Mouse (Mus musculus) gastrocnemius, postnatal 36 days (tissue): Measurements from ENCODE around the gene Vcpkmt. TPM values are rescaled to one million over a fixed set of nuclear protein-coding genes. Genes with fewer than 3 reads are reported as not detected.

Experiments
- DNase-seq, 2 experiments: peaks; one replicate each; pipeline ENCODE4 v3.0.0; 2022
- intact Hi-C: fragments of 180-260 bp; cut with DNase I; formaldehyde crosslinking; loops from one replicate; pipeline ENCODE4 v1.15.1; 2025
- microRNA-seq, 2 experiments: library from miRNA; unstranded; fragments of <30 nt; microRNA quantifications; one replicate each; pipeline ENCODE4 v1.2.0; 2021
- total RNA-seq, 2 experiments: library from RNA; stranded (reverse); gene quantifications; 2 replicates each; pipeline ENCODE4 v1.2.3; 2021

Gene Vcpkmt
- total RNA-seq, 2 experiments from 2014 or later = 3.1 to 3.8 TPM

DNA sequence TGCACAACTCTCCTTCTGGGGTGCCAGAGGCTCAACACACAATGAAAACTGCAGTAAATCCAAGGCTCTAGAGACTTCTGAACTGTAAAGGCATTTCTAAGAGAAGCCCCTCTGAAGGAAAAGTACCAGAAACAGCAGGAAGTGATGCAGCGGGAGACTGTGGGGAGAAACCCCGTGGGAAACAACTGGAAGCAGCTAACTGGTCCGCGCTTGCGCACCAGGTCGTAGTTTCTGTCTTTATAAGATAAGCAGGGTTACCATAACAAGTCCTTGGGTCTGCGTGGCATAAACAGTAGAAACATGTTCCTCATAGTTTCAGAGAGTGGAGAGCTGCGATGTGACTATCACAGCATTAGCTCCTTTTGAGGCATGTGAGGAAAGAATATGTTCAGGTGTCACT, 41.2 kb downstream of the Vcpkmt start:
- intact Hi-C loops = loop anchor here (2.0 kb wide), 1 partner anchor 19 kb away; no protein-coding TSS in a partner anchor
- no peak for DNase-seq

DNA sequence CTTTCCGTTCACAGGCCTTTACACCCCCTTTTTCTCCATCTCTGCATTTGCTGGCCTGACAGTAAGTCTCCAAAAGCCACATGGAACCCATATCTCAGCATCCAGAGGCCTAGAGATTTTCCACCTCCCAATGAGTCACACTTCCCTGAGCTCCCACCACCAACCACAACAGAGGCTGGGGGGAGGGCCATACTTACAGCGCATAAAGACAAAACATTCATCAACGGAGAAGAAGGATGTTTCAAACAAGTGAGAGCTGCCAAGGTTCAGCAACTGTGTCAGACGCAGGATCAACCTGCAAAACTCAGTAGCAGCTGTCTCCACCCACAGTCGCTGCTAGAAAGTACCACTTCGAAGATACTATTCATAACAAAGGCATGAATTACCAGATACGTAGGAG, 43.5 kb downstream of the Vcpkmt start:
- no peak for DNase-seq
- intact Hi-C loops = no loop called here

DNA sequence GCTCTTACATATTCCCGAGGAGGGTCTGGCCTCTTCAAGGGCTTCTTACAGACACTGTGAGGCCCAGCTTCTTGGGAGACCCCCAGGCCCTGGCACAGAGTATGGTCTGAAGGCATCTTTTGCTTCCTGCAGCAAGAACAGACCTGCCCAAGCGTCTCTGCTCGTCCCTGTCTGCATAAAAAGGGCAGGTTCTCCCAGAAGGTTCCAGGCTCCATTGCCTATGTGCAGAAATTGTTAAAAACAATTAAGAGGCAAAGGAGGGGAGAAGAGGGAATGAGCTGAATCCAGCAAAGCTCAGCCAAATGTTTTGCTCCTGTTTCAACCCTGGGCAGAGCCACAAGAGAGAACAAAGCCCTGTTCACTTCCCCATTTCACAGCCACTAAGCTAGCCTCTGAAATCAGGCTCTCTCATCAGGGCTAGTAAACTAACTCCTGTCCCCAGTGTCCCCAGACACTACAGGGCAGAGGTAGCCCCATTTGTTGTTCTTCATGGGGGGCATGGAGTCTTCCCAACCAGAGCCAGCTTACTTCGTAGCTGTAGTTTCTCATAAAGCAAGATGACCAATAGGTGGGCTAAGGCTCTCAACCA, 44.4 kb downstream of the Vcpkmt start:
- DNase-seq = no peak

DNA sequence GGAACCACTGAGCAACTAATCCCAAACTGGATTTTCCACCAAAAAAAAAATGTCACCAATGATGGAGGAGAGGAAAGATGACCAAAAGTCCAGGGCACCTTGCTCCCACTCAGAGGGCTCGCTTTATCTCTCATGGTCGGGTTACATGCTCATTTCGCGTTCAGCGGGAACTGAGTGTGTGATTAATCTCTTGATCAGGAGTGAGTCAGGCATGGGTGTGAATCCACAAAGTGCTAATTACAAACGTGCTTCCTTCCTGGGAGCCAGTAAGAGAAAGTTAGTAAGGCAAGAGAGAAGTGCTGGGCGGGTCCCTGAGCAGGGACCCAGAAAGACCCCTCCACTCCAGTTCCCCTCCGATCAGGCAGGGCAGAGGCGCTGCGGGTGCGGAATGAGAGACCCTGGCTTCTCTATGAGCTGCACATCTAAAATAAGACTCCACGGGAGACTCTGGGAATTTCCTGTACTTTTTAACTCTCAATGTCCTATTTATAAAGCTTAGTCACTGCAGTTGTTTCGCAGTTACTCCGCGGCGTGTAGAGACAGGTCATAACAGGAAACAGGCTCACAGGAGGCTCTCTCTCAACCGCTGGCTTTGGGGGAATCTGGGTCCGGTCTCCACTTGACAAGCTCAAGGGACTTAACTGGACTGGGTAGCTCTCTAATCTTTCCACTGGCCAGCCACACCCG, 45.0 kb downstream of the Vcpkmt start:
- intact Hi-C loops = no loop called here
- DNase-seq = peak in 1 of 2 experiments; percentile 60

More for the DNA sequence above, 44.4 kb downstream of the Vcpkmt start:
- intact Hi-C loops = no loop called here

DNA sequence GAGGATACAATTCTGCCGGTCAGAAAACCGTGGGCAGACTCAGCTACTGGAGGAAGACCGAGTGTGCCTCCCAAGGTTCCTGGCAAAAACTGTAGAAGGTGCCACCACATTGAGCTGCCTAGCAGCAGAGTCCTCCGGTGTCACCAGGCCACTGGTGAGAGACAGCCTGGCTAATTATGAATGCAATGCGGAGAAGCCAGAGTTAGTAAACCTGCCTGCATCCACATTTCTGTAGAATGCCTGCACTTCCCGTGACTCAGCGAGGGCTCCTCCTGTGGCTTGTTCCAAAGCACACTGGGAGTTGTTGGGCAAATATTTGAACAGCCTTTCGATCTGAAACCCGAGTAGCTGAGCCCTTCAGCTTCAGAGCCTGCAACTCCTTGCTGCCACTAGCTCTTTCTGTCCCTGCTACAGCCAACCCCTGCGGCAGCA, 45.6 kb downstream of the Vcpkmt start:
- peak; percentile 27 to 47 for DNase-seq
- intact Hi-C loops = no loop called here

DNA sequence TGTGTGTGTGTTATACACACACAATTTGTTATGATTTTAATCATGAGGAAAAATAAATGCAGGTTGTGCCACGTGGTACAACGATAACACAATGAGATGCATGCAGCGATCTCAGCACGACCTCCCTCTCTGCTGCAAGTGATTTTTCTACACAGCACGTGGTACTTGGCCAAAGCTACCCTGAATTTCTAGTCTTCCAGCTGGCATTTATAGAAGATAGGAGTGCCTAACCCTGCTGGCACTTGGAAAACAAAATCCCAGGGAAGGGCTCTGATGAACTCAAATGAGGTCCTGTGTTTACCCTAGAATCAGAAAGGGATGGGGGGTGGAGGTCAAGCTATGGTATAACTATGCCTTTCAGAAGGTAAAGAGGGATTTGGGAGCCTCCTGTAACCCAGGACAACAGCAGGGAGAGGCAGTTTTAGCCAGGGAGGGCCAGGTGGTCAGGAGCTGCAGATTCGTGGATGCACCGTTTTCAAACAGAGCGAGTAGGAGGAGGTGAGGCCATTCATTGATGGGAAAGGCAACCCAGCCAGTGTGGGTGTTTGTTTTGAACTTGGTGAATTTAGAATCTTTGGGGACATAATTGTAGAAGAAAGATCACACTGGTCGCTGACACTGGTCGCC, 46.1 kb downstream of the Vcpkmt start:
- intact Hi-C loops = no loop called here

DNA sequence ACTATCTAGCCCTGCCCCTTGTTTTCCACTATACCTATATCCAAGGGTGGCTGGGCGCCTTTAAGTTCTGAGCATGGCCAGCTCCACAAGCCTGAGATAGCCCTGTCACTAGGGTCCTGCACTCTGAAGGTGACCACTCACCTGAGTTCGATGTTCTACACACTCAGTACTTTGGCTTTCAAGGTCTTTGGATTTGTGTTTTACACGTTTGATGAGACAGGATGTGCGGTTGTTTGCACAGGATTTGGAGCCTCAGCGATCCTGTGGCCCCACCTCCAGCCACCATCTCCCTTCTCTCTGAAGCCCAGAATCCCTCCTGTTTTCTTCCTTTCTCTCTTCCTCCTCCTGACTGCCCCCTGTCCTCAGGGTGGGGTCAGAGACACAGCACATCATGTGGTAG, 49.6 kb downstream of the Vcpkmt start:
- intact Hi-C loops = no loop called here
- DNase-seq = no peak

More for the DNA sequence above, 46.1 kb downstream of the Vcpkmt start:
- no peak for DNase-seq

DNA sequence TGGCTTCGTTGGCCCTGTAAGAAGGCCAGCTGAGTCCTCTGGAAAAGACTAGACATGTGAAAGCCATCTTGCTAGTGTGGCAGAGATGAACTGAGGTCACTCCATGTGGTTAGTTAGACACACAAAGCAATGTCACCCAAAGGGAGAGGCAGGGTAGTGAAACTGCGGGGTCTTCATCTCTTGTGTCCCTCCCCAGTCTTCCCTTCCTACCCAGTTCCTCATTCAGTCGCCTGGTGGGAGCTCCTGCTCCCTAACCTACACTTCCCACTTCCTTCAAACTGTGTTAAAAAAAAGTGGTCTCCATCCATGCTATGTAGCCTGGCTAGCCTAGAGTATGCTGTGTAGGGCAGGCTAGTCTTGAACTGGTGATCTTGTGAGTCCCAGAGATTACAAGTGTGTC, 50.3 kb downstream of the Vcpkmt start:
- intact Hi-C loops = no loop called here
- DNase-seq = no peak

DNA sequence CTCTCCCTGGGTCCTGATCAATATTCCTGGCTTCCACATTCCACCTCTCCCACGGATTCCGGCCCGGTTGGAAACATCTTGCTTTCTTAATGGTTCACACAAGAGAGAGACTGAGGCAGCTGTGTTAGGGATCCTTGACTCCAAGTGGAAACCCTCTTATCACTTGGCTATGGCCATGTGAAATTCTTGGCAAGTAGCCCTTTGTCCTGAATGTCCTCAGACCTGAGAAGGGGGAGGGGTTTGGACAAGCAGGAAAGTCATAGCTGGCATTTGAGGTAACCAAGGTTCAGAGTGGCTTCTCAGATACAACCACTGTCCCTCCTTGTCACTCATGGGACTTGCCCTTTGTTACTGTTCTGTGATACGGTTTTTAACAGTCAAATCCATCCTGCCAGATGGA, 50.7 kb downstream of the Vcpkmt start:
- no peak for DNase-seq
- intact Hi-C loops = no loop called here

DNA sequence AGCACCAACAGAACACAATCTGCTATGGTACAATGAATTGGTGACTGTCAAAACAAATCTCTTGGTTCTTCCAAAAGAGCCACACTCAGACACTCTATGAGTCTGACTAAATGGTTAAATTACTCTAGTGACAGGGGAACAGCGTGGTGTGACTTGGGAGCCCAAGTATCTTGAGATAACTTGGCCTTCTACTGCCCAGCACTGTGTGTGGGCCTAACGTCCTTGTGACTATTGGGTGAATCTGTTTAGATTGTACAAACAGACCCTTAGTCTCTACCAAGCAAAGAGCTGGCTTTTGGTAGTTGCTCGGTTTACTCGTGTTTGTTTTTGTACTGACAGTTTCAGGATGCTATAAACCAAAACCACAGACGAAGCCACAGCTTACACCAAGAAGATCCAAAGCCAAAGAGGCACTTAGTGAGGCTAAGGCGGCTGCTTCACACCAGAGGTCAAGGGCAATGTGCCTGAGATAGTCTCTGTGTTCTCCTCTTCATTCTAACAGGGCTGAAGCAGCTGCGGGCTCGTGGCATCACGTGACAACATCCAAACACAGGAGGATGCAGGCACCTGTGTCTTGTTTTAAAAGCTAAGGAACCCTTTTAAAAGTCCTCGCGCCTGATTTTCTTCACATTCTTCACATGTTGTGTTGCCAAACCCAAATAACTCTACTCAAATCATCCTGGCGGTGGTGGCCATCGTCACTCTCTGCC, 53.0 kb downstream of the Vcpkmt start:
- intact Hi-C loops = no loop called here
- DNase-seq = no peak

DNA sequence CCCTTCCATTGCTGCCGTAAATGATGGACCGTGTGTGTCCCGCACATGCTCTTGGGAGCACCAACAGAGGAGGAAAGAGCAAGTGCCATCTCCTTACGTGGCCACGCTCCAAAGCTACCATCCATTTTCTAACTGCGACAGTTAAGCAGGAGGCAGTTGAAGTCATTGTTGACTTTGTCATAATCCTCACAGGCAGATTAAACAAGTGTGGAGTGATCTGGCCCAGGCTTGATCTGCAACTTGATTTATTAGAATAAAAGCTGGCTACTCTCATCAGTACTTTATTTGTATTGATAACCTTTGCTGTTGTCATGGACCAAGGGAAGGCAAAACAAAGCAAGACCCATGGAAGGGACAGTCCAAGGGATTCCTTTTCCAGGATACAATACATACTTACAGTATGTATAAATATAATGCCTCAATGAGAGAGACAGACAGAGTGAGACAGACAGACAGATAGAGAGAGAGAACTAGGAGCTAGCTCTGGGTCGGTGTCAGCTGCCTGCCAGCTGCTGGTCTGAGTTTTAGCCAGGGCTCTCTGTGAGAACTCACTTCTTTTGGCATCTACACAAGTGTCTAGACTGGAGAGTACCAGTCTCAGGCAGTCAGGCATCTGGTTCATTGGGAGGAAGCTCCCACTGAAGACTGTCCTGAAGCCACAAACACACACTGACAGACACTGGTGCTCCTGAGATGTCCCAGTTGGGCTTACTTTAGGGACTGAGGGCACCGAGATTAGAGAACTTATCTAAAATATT, 54.4 kb downstream of the Vcpkmt start:
- DNase-seq = no peak
- intact Hi-C loops = no loop called here

Small RNA genes lying within 50 kb of the gene (microRNA-seq; reads per million reads assigned to microRNA genes)
- 0 reads per million in 2 experiments for gene Gm23018

Other genes with a start within 250 kb of the Vcpkmt start
- gene Nemf, start 225.9 kb downstream of the Vcpkmt start, total RNA-seq = 10 to 100 TPM; 15.9 to 21.6 TPM
- gene Arf6, start 210.9 kb downstream of the Vcpkmt start, total RNA-seq = 10 to 100 TPM; 18.3 to 20.9 TPM
- gene Gm9887, start 210.6 kb downstream of the Vcpkmt start, total RNA-seq = not detected
- gene Sos2, start 98.8 kb upstream of the Vcpkmt start, total RNA-seq = 10 to 100 TPM; 39.8 to 40.4 TPM
- gene L2hgdh, start 141.8 kb upstream of the Vcpkmt start, total RNA-seq = 10 to 100 TPM; 36.2 to 37.7 TPM
- gene Atp5s, start 141.9 kb upstream of the Vcpkmt start, total RNA-seq = 10 to 100 TPM; 16.4 to 19.6 TPM
- under 1 TPM; 0.54 to 0.94 TPM for gene Cdkl1, start 208.2 kb upstream of the Vcpkmt start, total RNA-seq